Mouse (Mus musculus) lung, adult 2 months (tissue): ENCODE measurements around the gene Apoc2.

Source experiments
- CTCF ChIP-seq: fragments of 200-500 bp; IDR thresholded peaks from 2 replicates; pipeline ENCODE4 v1.5.1; 2011; ENCODE audit warnings: mild to moderate bottlenecking, low read length, control low read depth; ENCODE audit not compliant: insufficient read depth
- POLR2A ChIP-seq: fragments of 200-500 bp; IDR thresholded peaks from 2 replicates; pipeline ENCODE4 v1.6.1; 2011; ENCODE audit warnings: low read depth, mild to moderate bottlenecking, control low read depth, low read length, borderline replicate concordance; ENCODE audit errors: extremely low read depth

- TF ChIP-seq POLR2A = no peak
- no peak for TF ChIP-seq CTCF
These were observed 32.9 kb upstream of the Apoc2 start for GRCm38 (mm10) chr7:19710650-19711049.
